Mouse (Mus musculus): ENCODE data around the gene Elp4.

Elp4 gene

DNA sequence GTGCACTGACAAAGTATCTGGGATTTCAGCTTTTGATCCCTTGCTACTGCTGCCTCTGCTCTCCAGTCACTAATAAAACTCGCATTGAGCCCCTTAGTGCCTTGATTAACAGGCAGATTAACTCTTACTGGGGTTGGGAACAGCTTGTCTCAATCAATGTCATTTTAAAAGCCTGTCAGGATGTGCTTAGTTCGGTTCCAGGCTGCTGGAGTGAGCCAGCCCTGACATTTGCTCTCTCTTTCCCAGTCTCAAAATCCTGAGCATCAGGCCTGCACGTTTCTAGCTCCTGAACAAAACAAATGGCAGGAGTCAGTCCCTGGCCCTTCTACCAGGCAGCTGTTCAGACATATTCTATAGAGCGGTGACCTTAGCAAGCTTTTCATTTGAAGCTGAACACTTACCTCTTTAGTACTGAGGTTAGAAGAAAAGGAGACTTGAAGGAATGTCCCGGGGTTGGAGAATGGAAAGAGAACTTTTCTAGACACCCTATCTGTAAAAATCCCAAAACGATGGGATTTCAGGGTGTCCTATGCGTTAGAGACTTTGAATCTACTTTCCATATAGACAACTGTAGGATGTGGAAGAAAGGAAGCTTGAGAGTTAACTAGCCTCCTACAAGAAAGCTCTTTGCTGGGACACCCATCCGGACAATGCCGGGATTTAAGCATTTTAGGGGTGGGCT is 233.1 kb downstream of the Elp4 start:
- DNase-seq (ENCODE audit: low spot score in 2 of 2) = no peak

DNA sequence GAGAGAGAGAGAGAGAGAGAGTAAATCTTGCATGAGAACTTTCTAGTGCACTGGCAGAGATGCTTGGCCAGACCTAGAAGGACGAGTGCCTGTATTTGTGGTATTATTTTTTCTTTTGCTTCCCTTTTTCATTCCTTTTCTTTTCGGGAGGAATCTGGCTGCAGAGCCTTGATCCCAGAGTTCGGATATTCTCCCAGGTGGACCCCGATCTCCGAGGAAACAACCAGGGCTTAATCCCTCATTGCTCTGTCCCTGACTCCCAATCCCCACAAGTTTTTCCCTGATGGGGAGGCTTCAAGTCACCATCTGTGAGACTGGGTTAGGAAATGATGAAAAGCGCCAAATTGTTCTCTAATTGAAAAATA is 233.7 kb downstream of the Elp4 start:
- DNase-seq (ENCODE audit: low spot score in 2 of 2) = no peak

DNA sequence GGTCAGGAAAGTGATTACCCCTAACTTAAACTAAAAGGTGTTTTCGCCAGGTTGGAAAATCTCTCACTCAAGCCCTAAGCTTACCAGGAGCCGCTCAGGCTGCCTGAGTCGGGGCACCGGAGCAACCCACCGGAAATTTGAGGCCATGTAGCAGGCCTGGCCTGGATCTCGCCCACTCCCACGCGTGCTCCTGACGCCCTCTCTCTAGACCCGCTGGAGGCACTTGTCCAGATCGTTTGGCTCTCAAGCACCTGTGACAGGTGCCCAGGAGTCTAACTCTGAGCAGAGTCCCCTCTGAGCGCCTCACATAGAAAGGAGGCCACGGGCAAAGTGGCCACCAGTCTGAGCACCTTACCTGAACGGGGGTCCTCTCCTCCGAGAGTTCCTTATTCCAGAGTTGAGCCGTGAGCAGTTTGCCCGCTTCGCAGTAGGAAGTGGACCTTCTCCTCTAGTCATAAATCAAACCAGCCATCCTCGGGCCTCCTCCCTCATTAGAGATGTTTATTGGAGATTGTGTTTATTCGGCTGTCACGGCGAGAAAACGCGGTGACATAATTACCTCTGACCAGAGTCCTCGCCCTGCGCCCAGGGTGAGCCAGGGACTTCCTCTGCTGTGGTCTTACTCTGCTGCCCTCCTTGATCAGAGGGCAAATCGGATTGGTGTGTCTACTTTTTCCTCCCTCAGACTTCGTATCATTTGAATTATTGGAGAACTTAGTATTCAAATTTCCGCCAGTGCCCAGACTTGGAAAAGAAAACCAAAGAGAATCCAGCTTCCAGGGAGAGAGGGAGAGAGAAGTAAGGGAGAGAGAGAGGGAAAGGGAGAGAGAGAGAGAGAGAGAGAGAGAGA is 234.3 kb downstream of the Elp4 start:
- DNase-seq (ENCODE audit: low spot score in 2 of 2) = no peak

DNA sequence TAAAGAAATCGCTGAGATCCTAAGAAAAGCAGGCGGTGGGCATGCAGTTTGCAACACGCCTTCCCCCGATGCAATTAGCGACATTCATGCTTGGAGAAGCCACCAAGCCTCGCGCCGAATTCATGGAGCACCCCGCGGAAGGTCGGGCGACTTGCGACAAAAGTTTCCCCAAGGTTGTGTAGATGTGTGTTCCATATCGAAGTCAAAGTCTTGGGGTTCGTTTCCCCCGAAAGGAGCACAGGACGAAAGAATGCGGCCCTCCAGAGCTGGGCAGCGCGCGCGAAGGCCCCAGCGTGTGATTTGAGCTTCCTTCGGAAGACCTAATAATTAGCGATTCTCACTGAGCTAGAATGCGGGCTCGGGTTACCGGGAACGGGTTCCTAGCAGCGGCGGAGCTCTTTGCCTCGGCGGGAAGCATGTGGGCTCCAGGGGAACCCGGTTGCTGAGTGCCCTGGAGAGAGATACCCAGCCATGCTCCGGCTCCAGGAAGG is 234.9 kb downstream of the Elp4 start:
- DNase-seq (ENCODE audit: low spot score in 2 of 2) = no peak

DNA sequence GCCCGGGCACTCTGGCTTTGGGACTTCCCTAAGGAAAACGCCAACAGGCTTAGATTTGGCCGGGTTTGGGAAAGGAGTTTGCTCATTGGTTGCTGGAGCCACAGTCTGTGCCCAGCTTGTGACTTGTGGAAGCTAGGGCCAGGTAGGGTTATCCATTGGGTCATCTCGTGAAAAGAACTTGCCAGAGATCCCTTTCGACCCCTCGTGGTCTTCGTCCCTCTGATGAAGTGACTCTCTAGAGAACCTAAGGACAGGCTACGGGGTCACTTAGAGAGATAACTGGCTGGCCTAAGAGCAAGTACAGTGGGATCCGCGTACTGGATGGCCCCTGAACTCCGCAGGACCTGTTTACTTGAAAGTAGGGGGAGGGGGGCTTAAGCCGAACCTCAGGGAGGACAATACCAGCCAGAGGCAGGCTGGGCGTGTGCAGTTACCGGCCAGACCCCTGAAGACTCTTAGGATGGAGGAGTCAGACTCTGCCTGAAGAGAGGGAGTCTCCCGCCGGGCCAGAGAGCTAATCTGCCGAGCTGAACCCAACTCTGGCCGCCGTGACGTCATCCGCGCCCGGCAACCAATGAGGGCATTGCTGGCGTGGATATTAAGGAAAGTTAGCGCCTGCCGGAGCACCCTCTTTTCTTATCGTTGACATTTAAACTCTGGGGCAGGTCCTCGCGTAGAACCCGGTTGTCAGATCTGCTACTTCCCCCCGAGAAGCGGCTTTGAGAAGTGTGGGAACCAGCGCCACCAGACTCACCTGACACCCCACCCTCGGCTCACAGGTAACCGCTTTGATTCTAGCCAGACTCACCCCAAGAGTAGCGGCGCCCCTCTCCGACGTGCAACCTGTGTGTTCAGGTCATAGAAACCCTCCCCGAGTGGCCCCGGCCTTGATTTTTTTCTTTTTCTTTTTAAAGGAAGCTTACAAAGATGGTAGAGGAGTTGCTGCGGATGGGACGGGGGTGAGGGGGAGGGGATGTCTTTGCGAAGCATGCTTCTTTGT is 235.8 kb downstream of the Elp4 start, which contains the start of gene Pax6:
Gene Pax6 (plus strand): TSS at position 630 of the 1,000 bp plus-strand sequence.
- DNase-seq (ENCODE audit: low spot score in 2 of 2) = no peak

DNA sequence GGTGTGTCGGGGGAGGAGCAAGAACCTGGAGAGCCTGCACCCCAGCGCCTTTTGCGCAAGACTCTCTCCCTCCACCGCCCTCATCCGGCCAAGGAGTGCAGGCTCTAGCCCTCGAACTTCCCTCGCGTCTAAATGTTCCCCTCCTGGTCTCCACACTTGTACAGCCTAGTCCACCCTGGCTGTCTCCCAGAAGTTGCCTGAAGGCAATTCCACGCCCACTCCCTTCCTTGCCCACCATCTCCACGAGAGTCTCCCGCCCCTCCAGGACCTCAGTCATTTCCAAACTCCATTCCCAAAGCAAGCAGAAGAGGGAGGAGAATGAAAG is 236.8 kb downstream of the Elp4 start:
- no peak for DNase-seq (ENCODE audit: low spot score in 2 of 2)

DNA sequence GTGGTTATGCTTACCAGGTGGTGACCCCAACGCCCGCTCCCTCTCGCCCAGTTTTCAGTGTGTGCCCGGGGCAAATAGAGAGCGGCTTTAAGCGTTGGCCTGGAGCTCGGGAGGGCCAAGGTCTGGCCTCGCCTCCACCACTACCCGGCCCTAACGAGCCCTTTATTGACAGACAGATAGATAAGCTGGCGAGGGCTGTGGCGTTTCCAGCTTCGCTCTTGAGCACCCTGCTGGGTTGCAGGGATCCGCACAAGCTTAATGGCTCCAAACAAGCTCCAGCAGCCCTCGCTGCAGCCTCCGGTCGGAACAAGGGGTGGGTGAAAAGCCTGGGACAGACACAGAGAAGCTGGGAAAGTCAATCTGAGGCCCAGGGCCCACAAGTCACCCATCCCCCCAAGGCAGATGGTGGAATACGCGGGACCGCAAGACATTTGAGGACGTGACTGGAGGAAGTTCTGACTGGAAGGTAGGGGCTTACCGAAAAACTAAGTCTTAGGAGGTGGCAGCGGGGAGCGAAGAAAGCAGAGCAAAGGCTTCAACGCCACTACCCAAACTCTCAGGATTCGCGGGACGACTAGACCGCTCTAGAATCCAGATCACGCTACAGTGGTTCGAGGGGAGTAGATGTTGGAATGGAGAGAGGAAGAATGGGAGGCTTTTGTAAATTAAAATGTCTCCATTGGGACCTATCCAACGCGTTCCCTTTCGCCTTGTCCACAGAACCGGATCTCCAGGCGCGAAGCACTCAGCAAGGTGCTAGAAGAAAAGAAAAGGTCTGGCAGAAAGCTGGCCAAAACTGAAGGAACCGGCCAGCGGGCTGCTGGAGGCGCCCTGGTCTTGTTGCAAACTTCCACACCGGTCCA is 237.4 kb downstream of the Elp4 start:
- DNase-seq (ENCODE audit: low spot score in 2 of 2) = no peak

DNA sequence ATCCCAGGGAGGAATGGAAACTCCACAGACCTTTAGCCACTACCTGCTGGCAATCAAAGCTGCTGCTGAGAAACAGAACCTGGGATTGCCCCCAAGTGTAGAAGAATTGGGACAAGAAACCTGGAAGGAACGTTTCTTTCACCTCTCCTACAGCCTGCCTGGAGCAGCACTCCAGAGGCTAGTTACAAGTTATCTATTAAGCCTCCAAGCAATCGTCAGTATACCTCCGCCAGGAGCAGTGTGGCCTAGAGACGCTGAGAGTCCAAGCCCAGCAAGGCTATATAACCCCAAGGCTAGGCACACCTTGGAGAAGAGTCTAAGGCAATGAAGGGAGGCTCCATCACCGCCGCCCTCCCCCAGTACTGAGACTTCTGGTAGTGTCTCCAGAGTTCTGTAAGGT is 238.0 kb downstream of the Elp4 start:
- DNase-seq (ENCODE audit: low spot score in 2 of 2) = no peak

DNA sequence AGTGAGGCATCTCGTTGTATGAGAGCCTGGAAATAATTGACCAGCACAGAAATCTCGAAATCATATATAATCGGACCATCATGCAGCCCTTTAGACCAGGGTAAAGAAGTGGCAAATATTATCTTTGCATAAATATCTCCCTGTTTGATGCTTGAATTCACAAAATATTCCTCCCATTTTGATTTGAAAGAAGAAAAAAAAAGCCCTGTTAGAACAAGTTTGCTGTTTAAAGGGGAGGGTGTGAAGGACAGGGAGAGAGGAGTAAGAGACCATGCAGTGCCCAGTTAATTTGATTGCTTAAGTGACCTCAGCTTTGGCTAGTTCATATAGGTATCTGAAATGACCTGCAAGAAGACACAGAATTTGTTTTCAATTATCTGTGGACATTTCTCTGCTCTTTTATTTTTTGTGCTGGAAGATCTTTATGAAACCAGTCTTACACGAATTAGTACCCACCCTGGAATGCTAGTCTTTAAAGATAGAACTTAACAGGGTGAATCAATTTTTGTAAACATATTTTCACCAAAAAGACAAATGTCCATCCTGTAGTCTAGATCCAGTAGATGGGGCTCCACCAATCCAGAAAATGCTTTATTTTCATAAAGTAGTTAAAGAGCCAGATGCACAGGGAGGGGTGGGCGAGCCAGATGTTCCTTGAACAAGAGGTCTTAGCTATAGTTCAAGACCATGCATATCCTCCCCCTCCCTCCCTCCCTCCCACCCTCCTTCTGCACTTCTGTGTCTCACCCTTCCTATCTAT is 238.7 kb downstream of the Elp4 start:
- DNase-seq (ENCODE audit: low spot score in 2 of 2) = no peak

DNA sequence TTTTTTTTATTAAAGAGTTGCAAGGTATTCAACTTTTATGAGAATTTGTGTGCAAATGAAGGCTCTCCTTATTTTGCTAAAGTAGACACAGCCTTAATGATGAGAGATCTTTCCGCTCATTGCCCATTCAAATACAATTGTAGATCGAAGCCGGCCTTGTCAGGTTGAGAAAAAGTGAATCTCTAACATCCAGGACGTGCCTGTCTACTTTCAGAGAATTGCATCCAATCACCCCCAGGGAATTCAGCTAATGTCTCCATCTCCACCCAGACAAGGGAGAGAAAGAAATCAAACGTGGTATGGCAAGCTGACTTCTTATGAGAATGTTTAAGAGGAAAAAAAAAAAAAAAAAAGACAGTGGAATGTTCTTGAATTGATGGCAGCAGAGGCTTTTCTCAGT is 239.4 kb downstream of the Elp4 start:
- DNase-seq (ENCODE audit: low spot score in 2 of 2) = no peak

DNA sequence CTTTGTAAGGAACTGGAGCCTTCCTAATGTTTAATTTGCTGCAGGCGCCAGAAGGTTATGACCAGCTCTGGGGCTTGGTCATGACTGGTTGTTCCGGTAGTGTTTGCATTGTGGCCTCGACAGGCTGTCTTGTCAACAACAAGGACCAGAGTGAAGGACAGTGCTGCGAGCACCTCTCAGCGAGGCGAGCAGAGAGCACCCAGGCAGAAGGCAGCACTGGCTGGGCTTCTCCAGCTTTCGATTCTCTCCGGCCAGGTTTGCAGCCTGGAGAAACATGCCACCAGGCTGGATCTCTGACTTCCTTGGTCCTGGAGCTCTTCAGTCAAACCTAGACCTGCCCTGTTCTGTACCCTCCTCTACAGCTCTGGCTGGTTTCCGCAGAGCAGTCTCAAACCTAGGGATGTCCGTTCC is 241.3 kb downstream of the Elp4 start:
- no peak for DNase-seq (ENCODE audit: low spot score in 2 of 2)

DNA sequence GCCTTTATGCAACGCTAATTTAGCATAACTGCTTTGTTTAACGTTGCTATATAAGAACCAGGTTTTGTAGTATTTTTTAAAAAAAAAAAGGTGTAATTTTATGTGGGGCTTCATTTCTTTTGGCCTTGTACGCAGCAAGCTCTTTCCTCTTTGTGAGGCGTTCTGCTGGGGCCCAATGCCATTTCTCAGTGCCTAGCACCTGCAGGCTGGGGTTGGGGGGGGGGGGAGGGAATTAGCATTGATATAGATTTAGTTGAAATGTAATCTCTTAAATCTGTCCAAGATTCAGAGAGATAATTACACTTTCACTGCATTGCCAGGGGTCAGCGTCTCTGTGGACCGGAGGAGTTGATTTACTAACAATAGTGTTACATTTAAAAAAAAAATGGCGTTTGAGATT is 241.8 kb downstream of the Elp4 start:
- no peak for DNase-seq (ENCODE audit: low spot score in 2 of 2)

DNA sequence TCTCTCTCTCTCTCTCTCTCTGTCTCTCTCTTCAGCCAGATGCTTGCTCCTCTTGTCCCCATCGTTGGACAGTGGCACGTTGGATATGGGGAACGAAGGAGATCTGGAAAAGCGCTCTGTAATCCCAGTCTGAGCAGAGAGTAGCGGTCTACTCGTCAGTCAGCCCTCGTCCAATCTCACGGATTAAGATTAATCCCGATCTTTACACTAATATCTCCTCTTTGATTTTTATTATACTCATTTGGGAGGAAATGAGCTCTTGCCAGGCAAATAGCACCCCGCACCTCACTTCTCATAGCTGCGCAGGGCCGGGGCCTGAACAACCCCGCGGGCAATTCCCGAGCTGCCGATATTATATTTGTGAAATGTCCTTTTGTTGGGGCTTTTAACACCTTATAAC is 242.2 kb downstream of the Elp4 start:
- no peak for DNase-seq (ENCODE audit: low spot score in 2 of 2)

DNA sequence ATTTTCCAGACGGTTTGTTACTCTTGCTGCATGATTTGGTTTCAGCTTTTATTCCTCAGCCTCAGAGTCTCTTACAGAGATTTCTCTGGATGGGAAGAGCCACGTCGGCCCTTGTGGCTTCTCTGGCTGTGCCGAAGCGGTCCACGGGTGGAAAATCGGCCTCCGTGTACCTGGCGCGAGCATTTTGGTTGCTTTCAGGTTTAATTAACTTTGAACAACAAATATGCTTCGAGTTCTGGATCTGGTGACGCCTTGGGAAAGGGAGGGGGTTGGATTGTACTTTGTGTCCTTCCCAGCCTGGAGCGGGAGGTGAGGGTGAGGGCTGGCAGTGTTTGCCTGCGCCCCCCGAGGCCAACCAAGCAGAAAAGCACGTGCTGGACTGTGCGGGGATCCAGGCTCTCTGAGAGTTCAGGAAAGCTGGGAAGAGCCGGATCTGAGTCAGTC is 242.7 kb downstream of the Elp4 start:
- DNase-seq (ENCODE audit: low spot score in 2 of 2) = no peak

DNA sequence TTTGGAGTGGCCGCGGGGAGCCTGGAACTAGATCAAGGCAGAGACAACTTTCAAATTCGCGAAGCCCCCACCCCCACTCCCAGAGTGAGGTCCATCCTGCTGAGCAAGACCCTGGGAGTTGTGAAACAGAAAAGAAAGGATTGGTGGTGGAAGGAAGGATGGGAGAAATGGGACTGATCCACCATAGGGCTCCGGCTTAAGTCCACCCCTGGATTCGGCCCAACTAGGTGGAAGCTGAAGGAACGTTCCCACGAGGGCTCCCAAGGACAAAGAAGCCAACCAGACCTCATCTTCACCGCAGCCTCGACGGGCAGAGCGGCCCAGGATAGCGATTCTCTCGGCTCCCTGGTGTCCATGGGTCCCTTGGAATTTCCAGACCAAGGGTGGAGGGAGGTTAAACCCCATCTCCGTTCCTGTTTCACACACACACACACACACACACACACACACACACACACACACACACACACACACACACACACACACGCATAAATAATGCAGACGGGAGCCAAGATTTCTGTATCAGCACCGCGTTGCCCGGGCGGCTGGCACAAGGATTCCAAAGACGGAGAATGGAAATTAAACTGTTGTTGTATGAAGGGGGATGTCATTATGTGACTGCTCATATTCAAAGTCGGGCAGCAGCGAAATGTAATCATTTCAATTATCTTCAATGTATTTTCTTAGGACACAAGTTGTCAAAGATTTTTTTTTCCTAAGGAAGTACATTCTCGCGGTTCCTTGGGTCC is 243.3 kb downstream of the Elp4 start:
- no peak for DNase-seq (ENCODE audit: low spot score in 2 of 2)

DNA sequence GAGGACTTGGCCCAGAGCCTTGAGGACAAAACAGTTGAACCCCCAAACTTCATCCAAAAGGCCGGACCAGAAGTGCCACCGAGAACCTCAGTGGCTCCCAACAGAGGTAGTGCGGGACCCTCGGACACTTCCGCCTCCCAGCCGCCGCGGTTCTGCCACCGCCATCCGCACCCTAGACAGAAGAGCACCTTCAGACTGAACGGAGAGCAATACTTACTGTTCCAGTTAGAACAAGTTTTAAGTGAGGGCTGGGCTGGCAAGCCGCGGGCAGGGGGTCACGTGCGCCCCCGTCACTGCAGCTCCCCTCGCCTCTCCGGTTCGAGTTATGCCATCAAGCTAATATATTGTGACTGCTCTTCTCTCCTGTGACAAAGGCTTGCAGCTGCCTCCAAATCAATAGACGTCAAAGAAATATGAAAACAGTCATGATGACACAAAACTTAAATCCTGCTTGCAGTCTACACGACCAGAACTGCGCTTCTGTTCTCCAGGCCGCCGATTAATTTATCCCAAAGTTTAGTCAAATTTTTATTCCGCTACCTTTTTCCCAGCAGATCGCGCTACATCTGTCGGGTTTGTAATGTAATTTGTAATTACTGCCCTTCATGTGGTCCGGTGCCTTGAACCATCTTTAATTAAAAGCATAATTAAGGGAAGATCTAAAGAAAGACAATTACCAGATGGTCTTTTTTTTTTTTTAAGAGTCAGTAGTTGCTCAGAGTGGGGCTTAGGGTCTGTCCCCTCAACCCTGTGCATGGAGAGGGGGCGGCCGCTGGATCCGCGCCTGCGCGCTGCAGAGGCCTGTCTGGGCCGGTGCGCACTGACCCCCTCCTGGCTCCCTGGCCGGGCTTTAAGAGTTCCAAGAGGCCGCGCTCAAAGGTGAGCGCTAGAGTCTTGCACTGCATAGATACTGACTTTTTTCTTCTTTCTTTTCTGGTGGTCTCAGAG is 244.2 kb downstream of the Elp4 start:
- DNase-seq (ENCODE audit: low spot score in 2 of 2) = no peak

DNA sequence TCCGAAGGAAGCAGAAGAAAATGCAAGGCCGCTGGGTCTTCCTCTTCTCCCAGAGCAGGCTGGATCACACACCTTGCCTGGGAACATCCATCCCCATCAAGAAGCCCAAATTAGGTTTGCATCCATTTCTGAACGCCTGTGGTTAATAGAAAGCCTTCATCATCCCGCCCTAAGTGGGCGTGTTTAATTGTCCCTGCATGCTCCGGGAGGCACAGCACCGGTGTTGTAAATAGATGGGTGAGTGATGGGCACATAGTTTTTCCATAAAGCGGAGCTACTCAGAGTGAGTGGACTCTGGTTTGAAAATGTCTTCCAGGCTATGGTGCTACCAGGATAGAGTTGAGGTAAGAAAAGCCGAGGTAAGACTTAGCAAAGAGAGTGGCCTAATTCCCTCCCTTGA is 245.0 kb downstream of the Elp4 start:
- DNase-seq (ENCODE audit: low spot score in 2 of 2) = no peak

DNA sequence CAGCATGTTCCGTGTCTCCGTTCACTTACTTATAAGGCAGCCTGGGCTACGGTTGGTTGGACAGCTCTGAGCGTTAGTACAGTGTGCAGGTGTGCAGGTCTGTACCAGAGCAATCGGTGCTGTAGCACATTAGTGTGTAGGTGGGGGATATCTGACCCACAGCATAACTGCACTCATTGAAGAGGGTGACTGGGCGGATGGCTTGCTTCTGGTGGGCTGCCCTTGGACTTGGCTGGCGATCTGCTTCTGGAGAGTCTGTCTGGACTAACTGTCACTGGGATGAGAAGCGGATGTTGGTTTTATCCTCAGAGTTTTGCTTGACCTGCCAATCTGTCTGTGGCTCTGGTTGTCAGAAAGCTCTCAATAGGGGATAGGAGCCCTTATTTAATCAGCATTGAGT is 247.9 kb downstream of the Elp4 start:
- DNase-seq (ENCODE audit: low spot score in 2 of 2) = no peak
